Mouse (Mus musculus) thymus, adult 18-20 months (tissue): ENCODE results near the gene Olfr455.

Source experiments
- DNase-seq, 2 experiments: peaks; one replicate each; pipeline ENCODE4 v3.0.0; 2022; ENCODE audit warnings: mixed read lengths in 2 of 2

The Olfr455 gene

DNA sequence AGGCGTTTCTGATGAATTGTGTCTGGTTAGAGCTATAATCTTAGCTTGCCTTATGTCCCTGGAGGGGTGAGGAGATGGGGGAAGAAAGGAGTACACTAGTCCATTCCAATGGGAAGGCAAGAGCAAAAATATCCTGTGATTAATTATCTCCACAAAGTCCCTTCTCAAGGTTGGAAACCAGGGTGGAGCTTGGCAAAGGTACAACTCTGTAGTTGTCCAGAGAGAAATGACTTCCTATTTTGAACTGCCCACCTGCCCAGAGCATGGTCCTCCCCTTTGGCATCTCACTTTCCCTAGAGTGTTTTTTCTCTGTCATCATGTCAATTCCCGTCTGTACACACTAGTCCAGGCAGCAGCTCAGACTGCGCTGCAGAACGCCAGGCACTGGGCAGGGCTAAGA lies at the start of gene Olfr455:
Gene Olfr455, minus strand, starts transcription at position 127 of the 400 bp plus-strand sequence.
- no peak for DNase-seq

DNA sequence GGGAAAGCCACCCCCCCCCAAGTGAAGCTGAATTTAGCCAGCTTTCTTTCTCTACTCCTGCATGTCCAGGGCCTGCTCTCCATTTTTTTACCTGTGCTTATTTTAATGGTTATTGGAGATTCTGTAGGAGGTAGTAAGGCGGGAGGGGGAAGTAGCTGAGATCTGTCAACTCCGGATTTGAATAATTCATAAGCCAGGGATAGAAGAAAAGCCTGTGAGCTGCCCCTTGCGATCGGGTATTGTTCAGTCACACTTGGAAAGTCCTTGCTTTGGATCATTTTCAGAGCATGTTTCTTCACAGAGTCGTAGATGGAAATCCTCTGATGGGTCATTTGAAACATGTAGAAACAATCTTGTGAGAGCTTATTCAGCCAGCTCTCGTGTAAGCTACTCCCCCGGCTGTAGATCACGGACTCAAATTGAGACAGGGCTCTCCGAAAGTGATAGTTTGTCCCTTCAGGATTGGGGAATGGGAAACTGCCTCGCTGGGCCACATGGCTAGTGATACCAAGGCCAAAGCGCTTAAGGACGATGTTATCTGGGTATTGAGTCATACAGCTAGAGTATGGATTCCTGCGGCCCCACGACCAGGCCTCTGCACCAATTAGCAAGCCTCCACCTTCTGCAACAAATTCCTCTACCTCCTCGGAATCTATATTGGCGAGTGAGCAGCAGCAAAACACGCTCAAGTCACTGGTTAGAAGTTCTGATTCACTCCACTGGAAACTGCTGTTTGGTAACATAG lies 45.9 kb upstream of the Olfr455 start:
- DNase-seq = no peak

DNA sequence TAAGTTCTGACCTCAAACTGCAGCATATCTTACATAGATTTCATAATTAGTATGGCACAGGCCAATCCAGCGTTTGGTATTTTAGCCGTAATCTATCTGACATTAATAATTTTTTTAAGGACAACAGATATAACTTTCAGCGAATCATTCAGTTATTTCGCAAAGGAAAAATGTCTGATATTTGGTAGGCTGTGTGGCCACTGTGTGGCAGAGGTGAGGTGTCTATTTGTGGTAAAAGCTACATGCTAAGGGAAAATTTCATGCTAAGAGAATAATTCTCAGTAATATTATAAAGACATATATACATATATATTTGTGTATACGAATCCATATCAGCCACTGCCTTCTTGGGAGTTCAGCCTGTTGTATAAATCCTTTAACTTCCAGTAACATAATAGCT lies 39.2 kb upstream of the Olfr455 start:
- no peak for DNase-seq

DNA sequence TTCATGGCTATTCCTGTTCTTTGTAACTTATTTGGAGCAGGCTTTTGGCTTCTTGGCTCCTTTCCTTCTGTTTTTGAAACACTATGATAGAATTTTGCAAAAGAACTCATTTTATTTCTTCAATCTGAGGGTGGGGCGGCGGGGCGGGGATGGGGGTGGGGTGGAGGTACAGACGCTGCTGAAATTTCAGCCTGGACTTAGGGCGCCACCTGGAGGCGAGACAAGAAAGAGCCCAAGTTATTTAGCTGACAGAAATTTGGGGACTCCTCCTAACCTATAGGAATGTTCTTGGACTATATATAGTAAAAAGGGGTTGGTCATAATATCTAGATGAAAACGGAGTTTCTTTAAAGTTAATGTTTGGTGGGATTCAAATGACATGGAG lies 36.1 kb upstream of the Olfr455 start:
- peak in 1 of 2 experiments; percentile 6 for DNase-seq

DNA sequence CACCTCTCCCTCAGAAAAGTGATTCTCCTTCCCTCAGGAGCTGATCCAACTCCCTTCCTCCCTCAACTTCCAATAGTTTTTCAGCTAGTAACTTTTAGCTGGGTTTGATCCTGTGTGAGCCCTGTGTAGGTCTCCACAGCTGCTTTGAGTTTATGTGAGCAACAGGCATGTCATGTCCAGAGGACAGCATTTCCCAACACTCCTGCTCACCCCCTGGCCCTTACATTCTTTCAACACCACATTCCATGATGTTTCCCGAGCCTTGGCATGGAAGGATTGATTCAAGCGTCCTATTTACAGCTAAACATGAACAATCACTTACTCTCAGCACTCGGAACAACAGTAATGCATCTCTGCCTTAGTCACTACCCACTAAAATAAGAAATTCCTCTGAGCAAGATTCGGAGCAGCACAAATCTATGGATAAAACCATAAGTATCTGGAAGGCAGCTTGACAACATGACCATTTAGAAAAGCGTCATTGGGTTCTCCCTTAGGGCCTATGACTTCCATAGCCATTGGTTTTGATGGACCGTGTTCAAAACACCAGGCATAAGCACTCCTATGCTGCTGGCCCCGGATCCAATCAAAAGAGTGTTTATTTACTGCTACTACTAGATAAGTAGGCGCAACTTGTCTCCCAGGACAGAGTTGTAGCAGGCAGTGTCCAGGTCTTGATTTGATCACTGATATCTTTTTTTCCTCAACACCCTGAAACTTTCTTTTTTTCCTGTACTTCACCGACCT lies 35.5 kb upstream of the Olfr455 start:
- no peak for DNase-seq

DNA sequence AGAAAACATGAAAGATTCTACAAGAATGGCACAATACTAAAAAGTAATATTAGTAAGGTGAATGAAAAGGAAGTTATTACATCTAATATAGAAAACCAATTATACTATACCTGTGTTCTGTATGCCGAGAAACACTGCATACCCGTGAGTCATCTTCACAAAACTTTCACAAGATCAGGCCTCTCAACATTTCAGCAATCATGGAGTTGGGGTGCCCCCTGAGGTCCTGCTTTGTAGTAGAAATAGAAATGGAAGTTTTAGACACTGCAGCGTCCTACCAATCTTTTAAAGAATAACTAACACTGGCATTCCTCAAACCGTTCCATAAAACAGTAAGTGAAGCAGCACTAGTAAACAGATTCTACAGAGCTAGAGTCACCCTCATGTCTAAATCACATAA lies 31.3 kb upstream of the Olfr455 start:
- no peak for DNase-seq

DNA sequence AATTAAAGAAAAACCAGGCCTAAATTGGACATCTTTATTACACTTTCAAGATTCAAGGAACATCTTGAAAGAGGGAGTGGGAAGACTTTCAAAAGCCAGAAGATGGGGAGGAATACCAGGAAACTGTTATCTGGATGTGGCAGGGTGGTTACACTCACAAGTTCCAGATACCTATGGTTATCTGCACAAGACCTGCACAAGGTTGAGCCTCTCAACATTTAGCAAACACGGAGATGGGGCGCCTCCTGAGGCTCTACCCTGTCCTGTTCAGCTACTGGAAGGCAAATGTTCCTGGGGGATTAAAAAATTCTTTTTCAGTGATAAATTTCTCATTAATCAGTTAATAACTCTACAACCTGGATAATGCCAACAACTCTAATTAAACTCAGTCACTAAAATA lies 30.0 kb upstream of the Olfr455 start:
- no peak for DNase-seq

DNA sequence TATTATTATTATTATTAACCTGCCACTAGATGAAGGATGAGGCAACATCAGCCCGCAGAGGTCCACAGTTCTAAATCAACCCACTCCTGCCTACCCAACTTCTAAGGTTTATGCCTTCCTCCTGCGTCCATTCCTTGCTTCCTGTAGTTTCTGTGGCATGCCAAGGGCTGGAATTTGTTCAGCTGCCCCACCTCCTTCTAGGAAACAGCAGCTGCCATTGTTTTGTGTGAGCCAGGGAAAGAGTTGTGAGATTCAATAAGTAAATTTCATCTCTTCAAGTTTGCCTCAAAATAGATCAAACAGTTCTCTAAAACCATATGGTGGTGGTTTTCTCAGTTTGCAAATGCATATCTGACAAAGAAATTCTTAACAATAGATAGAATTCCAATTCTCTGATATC lies 20.8 kb upstream of the Olfr455 start:
- no peak for DNase-seq

DNA sequence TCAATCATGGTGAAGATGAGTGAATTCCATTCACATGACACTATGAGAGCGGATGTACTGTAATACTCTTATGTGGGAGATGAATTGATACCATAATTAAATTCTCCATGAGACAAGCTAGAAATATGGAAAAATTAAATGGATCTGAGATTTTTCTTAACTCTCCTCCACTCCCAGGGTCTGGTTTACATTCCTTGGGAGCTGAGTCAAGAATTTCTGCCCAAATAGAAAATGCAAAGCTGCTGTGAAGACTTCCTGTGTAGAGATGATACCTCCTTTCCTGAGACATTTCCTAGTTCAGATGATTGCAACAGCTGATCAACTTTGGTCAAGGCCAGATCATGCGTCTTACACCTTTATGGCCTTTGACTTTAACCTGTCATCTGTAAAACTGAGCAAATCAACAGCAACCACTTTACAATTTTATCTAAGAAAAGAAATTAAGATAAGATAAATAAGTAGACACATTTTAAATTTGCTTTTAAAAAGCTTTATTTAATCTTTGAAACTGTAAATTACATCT lies 18.8 kb upstream of the Olfr455 start:
- DNase-seq = no peak

DNA sequence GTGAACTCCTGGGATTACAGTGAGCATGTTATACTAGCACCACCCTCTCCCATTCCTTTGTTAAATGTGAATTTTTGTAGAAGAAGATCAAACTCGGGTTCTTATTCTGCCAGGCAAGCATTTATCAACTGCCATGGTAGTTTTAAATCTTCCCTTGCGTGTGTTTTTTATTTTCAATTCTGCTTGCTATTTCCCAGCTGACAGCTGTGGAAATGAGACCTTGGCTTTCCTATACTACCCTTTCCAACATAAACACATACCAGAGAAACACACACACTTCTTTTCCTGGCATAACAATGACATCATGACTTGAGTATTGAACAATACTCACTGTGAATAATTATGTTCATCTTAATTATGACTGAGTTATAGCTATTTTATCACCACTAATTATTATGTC lies 14.9 kb upstream of the Olfr455 start:
- DNase-seq = no peak

DNA sequence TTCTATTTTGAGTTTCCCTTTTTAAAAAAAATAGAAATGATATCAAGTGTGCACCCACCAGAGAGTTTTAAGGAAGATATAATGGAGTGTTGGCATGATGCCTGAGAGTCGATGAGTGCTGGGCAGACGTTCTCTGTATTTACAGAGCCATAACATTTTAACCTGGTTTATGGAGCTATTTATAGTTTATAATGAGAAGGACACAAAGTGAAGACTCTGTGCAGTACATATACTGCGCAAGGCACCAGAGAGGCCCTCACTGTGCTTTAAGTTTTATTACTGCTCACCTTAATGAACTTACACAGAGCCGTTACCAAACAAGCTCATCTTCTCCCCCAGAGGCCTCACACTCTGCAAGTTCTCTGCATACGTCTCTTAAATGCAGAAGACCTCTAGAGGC lies 13.5 kb upstream of the Olfr455 start:
- DNase-seq = no peak

DNA sequence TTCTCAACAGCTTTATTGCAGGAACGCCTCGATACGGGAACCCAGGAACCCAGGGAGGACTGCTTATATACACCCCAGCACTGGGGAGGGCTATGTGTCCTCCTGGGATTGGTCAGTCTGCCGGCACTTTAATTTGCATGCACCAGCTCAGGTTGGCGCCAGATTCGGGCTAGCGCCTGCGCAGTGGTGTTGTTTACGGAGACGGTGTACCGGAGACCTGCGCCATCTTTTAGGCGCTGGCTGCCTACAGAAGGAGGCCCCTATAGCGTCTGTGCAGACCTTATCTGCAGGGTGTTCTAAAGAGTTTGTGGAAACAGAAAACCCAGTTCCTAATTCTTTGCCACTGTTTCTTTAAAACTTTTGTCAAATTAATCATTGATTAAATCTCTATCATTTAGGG lies 11.3 kb upstream of the Olfr455 start:
- no peak for DNase-seq

DNA sequence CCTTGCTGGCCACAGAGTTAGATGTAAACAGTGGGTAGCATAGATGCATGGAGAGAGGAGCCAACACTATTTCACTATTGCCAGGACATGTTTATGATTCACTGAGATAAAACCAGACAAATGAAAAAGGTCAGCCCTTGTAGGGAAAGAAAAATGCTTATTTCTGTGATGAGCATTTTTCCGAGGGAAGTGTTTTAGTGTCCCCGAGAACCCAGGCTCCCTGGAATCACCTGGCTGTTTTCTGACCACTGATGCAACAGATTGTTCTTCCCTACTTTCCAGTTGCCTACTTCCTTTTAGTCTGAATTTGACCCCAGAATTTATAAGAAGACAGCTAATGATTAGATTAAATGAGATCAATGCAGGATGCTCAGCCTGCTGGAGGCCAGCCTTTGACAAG lies 1.2 kb downstream of the Olfr455 start:
- DNase-seq = no peak

DNA sequence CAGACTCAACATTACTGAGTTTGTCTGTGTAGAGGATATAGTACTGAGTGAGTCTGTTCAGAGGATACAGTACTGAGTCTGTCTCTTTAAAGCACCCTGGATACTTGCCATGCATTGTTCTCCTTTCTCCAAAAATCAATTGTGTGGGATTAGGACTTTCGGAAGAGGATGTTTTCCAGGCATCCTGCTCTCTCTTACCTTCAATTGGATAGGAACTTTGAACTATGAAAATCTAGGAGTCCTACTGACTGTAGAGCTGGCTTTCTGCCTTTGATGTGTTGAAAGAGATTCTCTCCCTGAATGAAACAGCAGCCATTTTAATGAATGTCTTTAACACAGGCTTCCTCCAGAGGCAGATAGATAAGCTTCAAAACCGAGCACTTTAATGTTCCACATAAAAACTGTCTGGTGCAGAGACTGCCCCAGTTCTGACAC lies 1.9 kb downstream of the Olfr455 start:
- DNase-seq = no peak

DNA sequence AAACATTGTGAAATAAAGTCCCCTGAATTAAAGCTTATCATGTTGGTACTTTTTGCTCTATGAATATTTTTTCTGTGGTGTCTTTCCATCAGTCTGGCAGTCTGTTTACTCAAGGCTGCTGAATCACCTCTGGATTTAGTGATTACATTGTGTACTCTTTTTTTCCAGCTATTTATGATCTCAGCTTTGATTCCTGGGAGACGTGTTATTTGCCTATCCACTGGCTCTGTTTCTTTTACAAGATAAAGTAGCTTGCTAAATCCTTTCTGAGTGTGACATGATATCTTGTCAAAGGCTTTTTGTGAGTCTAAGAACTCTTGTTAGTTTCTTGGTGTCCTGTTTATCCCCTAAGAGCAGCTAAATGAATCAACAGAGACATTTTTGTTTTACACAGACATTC lies 2.5 kb downstream of the Olfr455 start:
- no peak for DNase-seq

DNA sequence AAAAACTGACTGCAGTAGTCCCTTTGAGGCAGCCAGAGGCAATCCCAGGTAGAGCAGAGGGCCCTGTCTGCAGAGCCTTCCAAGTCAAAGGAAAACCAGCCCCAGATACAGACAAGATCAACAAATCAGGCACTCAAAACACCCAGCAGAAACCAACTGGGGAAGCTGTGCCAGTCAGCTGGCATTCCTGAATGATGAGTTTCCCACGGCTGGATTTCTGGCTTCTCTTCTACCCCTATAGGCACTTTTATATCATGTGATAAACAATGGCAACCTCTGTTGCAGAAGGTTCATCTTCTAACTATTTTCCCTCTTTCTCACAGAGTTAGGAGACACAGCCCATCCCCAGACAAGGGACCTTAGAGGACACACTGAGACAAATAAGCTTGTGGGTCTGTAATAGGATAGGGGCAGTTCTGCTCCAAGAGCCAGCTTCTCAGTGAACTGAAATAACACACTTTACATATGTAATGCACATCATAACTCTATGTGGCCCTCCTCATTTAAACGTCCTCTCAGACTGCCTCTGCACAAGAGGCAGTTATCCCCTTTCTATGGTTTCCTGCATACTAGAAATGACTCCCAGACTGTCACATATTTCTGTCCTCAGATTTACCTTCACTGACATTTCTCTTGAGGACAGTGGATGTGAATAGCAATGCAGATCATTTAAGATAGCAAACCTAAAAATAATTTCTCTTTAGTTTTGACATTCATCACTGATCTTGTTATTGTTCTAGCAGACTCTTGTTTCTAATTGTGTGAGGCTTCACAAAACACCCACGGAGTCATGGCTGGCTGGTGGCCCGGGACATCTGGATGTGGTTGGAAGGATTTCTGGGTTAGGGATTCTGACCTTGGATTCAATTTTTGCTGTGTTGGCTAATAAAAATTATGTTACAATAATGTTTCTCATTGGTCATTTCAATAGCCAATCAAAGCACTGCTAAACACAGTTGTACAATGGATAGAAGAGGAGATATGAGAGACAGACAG lies 5.1 kb downstream of the Olfr455 start:
- no peak for DNase-seq

DNA sequence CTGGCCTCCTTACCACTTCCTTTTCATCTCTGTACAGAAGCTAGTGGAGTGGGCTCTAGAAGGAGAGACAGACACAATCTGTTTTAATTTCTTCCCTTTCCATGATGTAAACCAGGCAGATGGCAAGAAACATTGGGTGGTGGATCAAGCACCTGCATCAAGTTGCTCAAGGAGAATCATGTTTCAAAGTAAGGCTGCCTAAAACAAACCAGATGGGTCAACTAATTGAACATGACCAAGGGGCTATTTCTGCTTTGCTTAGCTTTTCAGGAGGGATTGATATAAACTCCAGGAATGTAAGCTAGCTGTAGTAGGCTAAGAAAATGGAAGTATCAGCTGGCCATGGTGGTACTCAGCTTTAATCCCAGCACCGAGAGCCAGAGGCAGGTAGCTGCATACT lies 6.7 kb downstream of the Olfr455 start:
- DNase-seq = no peak

DNA sequence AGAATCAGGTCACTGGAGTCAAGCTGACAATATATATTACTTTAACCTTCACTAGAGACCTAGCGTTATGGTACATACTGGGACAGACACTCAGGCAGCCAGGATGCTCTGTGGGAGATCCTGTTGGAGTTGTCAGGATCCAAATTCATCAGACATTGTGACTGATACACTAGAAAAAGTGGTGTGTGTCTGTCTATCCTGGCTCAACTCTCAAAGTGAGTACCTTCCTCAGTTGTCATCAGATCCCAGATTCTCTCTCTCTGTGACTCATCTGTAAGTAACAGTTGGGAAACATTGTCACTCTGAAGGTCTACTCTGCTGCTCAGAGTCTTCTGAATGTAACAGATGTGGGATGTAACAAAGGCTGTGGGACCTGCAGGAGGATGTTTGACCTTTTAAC lies 7.7 kb downstream of the Olfr455 start:
- DNase-seq = no peak

DNA sequence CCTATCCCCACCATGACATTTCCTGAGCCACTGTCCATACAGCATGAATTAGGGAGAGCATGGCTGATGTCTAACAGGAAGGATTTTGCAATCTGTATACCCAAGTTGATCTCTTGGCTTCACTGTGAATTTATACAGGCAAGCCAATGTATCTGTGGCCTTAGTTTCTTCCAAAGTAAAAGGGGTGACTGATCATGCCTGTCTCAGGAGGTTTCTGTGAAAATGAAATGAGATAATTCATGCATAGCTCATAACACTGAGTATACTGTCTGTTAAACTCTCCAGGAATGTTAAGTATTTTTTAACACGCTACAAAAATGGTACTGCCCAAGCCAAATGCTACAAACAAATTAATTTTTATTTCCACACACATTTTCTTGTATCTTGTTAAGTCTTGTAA lies 33.9 kb downstream of the Olfr455 start:
- no peak for DNase-seq

DNA sequence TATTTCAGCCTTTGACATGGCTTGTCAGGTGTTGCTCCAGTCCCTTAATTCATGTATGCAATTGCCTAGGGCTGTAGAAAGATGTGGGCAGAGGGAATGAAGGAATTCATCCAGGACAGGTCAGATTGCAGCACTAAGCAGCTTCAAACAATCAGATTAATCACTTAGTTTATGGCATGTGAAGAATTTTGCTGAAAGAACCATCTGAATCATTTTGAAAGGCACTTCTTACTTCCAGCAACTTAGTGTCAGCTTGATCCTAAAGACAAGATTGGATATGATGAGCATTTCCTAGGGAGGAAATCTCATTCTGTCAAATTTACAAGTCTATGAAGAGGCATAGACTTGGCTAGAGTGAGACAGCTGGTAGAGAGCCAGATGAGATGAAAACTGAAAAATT lies 38.1 kb downstream of the Olfr455 start:
- no peak for DNase-seq

DNA sequence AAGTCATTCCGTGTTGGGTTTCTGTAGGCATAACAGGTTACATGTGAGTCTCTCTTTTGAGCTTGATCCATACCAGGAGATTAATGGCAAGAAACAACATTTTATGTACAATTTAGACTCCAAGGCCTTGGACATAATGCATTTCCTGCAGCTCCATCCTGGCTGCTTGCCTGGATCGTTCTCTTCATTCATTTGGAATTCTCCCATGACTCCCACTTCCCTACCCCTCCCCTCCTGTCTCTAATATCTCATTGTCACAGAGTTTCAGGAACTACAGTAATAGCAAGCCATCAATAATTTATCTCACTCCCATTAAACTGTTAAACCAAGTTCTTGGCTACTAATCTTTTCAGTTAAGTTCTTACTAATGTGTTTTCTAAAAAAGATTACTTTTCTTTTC lies 43.9 kb downstream of the Olfr455 start:
- DNase-seq = no peak

DNA sequence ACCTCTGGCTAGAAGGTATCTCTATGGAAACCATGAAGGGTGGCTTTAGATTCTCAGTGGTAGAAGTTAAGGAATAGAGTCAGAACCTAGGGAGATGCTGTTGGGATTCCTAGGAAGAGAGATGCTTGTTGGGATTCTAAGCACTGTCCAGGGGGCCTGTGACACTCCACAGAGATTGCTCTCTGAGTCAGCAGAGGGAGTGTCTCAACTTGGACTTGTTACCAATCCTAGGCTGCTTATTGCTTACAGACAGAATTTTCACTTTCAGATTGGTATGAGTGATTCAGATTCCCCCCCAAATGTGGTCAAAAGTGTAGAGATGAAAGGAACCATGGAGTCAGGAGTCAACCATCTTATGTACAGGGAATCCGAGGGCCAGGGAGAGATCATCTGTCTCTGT lies 57.7 kb downstream of the Olfr455 start:
- DNase-seq = no peak

DNA sequence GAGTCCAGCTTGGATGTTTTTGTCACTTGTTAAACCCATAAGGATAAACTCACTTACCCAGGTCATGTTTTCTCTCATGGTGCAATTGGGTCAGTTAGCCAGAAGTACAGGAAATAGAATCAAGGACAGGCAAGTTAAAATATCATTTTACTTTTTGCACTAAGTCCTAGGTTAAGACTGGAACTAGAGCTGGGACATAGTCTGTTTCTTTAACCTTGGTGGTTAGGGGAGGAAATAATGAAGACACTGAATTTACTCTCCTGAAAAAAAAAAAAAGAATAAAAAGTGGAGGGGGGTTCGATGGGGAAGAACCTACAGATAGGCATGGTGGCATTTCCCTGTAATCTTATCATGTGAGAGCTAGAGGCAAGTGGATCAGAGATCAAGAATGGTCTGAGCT lies 60.3 kb downstream of the Olfr455 start, which contains the start of gene Olfr456:
Gene Olfr456, minus strand, starts transcription at position 101 of the 400 bp plus-strand sequence.
- DNase-seq = no peak
